Mouse (Mus musculus): Measurements from ENCODE around the gene Txn1.

GRCm38 (mm10) chr4:57973592-57974268 lies 17.5 kb upstream of the Txn1 start:
- TF ChIP-seq CTCF (IDR thresholded peaks at IDR 0.05; ENCODE audit: low read depth) (no peak), EP300 (IDR thresholded peaks at IDR 0.05; ENCODE audit: low read depth) (no peak)

Measured in liver, postnatal 0 days (tissue).